In genomic region chr2:20813986-20814385, GRCm38 (mm10) we compare ENCODE assay signal across 12 mouse cellular contexts.
DNase-seq lines count a peak whose midpoint lies in the region; ATAC-seq and TF ChIP-seq lines count a peak whose summit lies in the region.
"Had no signal": no experiment of that assay in that cellular context is flagged by ENCODE, and none has a peak within 500 bp of the region (broad histone marks: within the 10 kb centered on the region; RNA-seq: fewer than 3 reads in every experiment).

No protein-coding gene starts in this region.

- in situ Hi-C loops in CH12.LX (cut with MboI; ENCODE audit: low pct_ligation_motif_present, low pct_unique_long_range_greater_than_20kb, low sequenced_read_pairs) (no loop called here), ES-E14 (cut with MboI; ENCODE audit: low sequenced_read_pairs in 2 of 2, unreplicated experiment in 2 of 2) (no loop called here)

- no peaks in the 10 kb centered on the region for H3K79me2 ChIP-seq in CH12.LX (replicated peaks; ENCODE audit: control insufficient read depth, extremely low read depth, insufficient read depth, poor library complexity, severe bottlenecking)

- DNase-seq in layer of hippocampus, adult 2 months (ENCODE audit: low spot score in 2 of 2), result no peak
- DNase-seq in layer of hippocampus, adult 9-10 months (ENCODE audit: low spot score), result no peak
- DNase-seq in CH12.LX (ENCODE audit: extremely low read depth), result peak; percentile 29
- peak; percentile 27 for DNase-seq in ES-E14 (ENCODE audit: low read depth, low spot score)
- peak; percentile 13 for DNase-seq in induced T-regulatory cell, adult 2 months (ENCODE audit: low read depth)
- no peak for DNase-seq in right cerebral cortex, postnatal 10 days (ENCODE audit: low spot score in 2 of 2)
- DNase-seq: cerebellum, adult 18-20 months had no signal

- H3K9ac ChIP-seq in CH12.LX (ENCODE audit: insufficient read depth, low read depth) (no peak overlapping the region), ES-E14 (ENCODE audit: insufficient read depth, low read depth, low read length, poor library complexity, severe bottlenecking) (no peak overlapping the region)
- no peak overlapping the region for H3K9ac ChIP-seq in midbrain, embryonic 13.5 days (replicated peaks)
- H3K9ac ChIP-seq: embryonic facial prominence, embryonic 15.5 days; heart, embryonic 15.5 days; limb, embryonic 15.5 days; midbrain, embryonic 12.5 days had no signal

- no peak for ATAC-seq in midbrain, embryonic 13.5 days

- H3K27me3 ChIP-seq in CH12.LX (replicated peaks), result no peaks in the 10 kb centered on the region
- no peaks in the 10 kb centered on the region for H3K27me3 ChIP-seq in midbrain, embryonic 13.5 days
- H3K27me3 ChIP-seq: embryonic facial prominence, embryonic 15.5 days; heart, embryonic 15.5 days; limb, embryonic 15.5 days; midbrain, embryonic 12.5 days had no signal

- H3K36me3 ChIP-seq in CH12.LX (replicated peaks in 1 of 2; ENCODE audit: control insufficient read depth in 1 of 2, insufficient read depth in 1 of 2, low read length in 1 of 2), result peaks cover 6 to 15% of the 10 kb centered on the region in 2 experiments
- no peaks in the 10 kb centered on the region; the same call in 1 of the 2 replicates for H3K36me3 ChIP-seq in ES-E14 (ENCODE audit: control insufficient read depth, insufficient read depth, low read length, poor library complexity, severe bottlenecking)
- no peaks in the 10 kb centered on the region for H3K36me3 ChIP-seq in midbrain, embryonic 13.5 days
- H3K36me3 ChIP-seq: embryonic facial prominence, embryonic 15.5 days; heart, embryonic 15.5 days; limb, embryonic 15.5 days; midbrain, embryonic 12.5 days had no signal

- no peak for TF ChIP-seq POLR2A in CH12.LX (IDR thresholded peaks at IDR 0.05; ENCODE audit: low read depth, low read length)

- H3K4me1 ChIP-seq in CH12.LX (ENCODE audit: control insufficient read depth in 1 of 2, insufficient read depth in 2 of 2) (peaks cover 0 to 3% of the 10 kb centered on the region in 2 experiments; a peak in 1 of 4 replicates), ES-E14 (ENCODE audit: control insufficient read depth in 2 of 2, insufficient read depth in 2 of 2, low read length in 2 of 2, poor library complexity in 1 of 2) (no peaks in the 10 kb centered on the region)
- H3K4me1 ChIP-seq in midbrain, embryonic 13.5 days (replicated peaks), result no peaks in the 10 kb centered on the region
- H3K4me1 ChIP-seq: embryonic facial prominence, embryonic 15.5 days; heart, embryonic 15.5 days; midbrain, embryonic 12.5 days had no signal

- dilution Hi-C loops in CH12.LX (cut with MboI; ENCODE audit: extremely low pct_ligation_motif_present, extremely low pct_unique_long_range_greater_than_20kb, low sequenced_read_pairs), result no loop called here

- no peak overlapping the region for H3K27ac ChIP-seq in layer of hippocampus, adult 2 months
- H3K27ac ChIP-seq in CH12.LX (ENCODE audit: insufficient read depth, low read depth) (no peak overlapping the region), ES-E14 (ENCODE audit: insufficient read depth, low read depth, low read length, poor library complexity, severe bottlenecking) (no peak overlapping the region)
- no peak overlapping the region for H3K27ac ChIP-seq in midbrain, embryonic 13.5 days
- H3K27ac ChIP-seq: embryonic facial prominence, embryonic 15.5 days; heart, embryonic 15.5 days; limb, embryonic 15.5 days; midbrain, embryonic 12.5 days had no signal

- TF ChIP-seq RAD21 in CH12.LX (IDR thresholded peaks at IDR 0.05; ENCODE audit: low read depth, low read length), result peak; percentile 10

- no peak for TF ChIP-seq EP300 in CH12.LX (IDR thresholded peaks at IDR 0.05; ENCODE audit: low read length)

- WGBS in midbrain, embryonic 13.5 days, result 73% methylated on average over 2 of the region's 2 CpGs

- H3K4me3 ChIP-seq in layer of hippocampus, adult 2 months, result no peak overlapping the region
- H3K4me3 ChIP-seq in CH12.LX (replicated peaks in 1 of 3; ENCODE audit: low read depth in 2 of 3, low read length in 2 of 3, poor library complexity in 1 of 3) (no peak overlapping the region), ES-E14 (ENCODE audit: insufficient read depth in 1 of 2, low read depth in 1 of 2, low read length in 2 of 2, poor library complexity in 1 of 2, severe bottlenecking in 1 of 2) (no peak overlapping the region)
- no peak overlapping the region for H3K4me3 ChIP-seq in midbrain, embryonic 13.5 days (replicated peaks)
- H3K4me3 ChIP-seq: embryonic facial prominence, embryonic 15.5 days; heart, embryonic 15.5 days; limb, embryonic 15.5 days; midbrain, embryonic 12.5 days had no signal

- H3K9me3 ChIP-seq in CH12.LX (replicated peaks; ENCODE audit: low read length) (no peaks in the 10 kb centered on the region), ES-E14 (ENCODE audit: control insufficient read depth, insufficient read depth, low read depth, low read length) (no peaks in the 10 kb centered on the region)
- H3K9me3 ChIP-seq in midbrain, embryonic 13.5 days, result no peaks in the 10 kb centered on the region; the same call in 1 of the 2 replicates
- H3K9me3 ChIP-seq: embryonic facial prominence, embryonic 15.5 days; heart, embryonic 15.5 days; limb, embryonic 15.5 days; midbrain, embryonic 12.5 days had no signal

- TF ChIP-seq CTCF in layer of hippocampus, adult 2 months (conservative IDR thresholded peaks at IDR 0.05), result peak; percentile 69
- TF ChIP-seq CTCF in CH12.LX (conservative IDR thresholded peaks at IDR 0.05 in 1 of 2, IDR thresholded peaks at IDR 0.05 in 1 of 2; ENCODE audit: low read depth in 2 of 2, low read length in 2 of 2), result peak; percentile 56 to 64

- no peak overlapping the region for H3K4me2 ChIP-seq in CH12.LX (ENCODE audit: insufficient read depth, low read depth, poor library complexity, severe bottlenecking)
- no peak overlapping the region for H3K4me2 ChIP-seq in midbrain, embryonic 13.5 days (replicated peaks)
- H3K4me2 ChIP-seq: embryonic facial prominence, embryonic 15.5 days; heart, embryonic 15.5 days; limb, embryonic 15.5 days; midbrain, embryonic 12.5 days had no signal

TF ChIP-seq in CH12.LX, 34 proteins besides CTCF, POLR2A, EP300 and RAD21:
- 0 out of 2 replicates have a peak, but pooled peaks have one; percentile 47 for TF ChIP-seq TBP (conservative IDR thresholded peaks at IDR 0.05; ENCODE audit: low read depth, low read length)
- no peak for TF ChIP-seq NRF1 (IDR thresholded peaks at IDR 0.05; ENCODE audit: low read depth, low read length)
- no peak for TF ChIP-seq MYC (IDR thresholded peaks at IDR 0.05; ENCODE audit: low read depth, low read length)
- no peak for TF ChIP-seq ETS1 (conservative IDR thresholded peaks at IDR 0.05; ENCODE audit: low read depth, low read length)
- TF ChIP-seq MAFK (IDR thresholded peaks at IDR 0.05; ENCODE audit: insufficient replicate concordance, low read length), result no peak
- TF ChIP-seq SMC3 (IDR thresholded peaks at IDR 0.05; ENCODE audit: low read depth, low read length), result 0 out of 2 replicates have a peak, but pooled peaks have one; percentile 1
TF ChIP-seq in CH12.LX: peak in this region for 2.

TF ChIP-seq in ES-E14, 5 proteins besides CTCF, POLR2A, EP300 and RAD21:
- no peak for TF ChIP-seq ZC3H11A (IDR thresholded peaks at IDR 0.05; ENCODE audit: borderline replicate concordance, low read depth, low read length)
- no peak for TF ChIP-seq MAFK (IDR thresholded peaks at IDR 0.05; ENCODE audit: insufficient read depth, low read depth, low read length)
- TF ChIP-seq CHD2 (IDR thresholded peaks at IDR 0.05; ENCODE audit: low read depth, low read length), result no peak
- no peak for TF ChIP-seq HCFC1 (IDR thresholded peaks at IDR 0.05; ENCODE audit: borderline replicate concordance, insufficient read depth, low read length)
- TF ChIP-seq ZNF384 (IDR thresholded peaks at IDR 0.05; ENCODE audit: low read depth, low read length), result no peak

Comparison
In these comparisons a context has a peak if more than half of its experiments do, and no peak if none do; other contexts are left out.
1. DNase-seq: peak in CH12.LX (single experiment), ES-E14 (single experiment) and induced T-regulatory cell, adult 2 months (single experiment); none in layer of hippocampus, adult 2 months (0 of 2), layer of hippocampus, adult 9-10 months (single experiment) and right cerebral cortex, postnatal 10 days (0 of 2).